Mouse (Mus musculus): ENCODE data around the gene Cyb5b. TPM values are rescaled to one million over a fixed set of nuclear protein-coding genes. Genes with fewer than 3 reads are reported as not detected.

Gene Cyb5b
- total RNA-seq, 2 experiments from 2014 or later: 43.9 to 46.7 TPM

DNA sequence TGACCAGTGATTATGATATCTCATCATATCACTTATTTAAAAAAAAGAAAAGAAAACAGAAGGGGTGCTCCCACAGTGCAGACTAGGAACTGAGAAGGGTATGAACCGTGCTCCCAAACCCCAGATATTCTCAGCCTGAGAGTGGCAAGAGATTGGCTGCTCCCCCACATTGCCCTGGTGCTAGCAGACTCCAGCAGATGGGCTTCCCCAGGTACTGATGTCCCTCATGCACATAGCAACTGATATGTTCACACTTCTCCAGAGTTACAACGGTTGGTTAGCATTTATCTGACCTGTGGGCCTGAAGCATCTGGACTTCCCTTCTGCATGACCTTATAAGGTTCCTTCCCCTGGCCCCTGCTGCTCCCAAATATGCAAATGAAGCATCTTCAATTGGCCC lies 68.6 kb downstream of the Cyb5b start:
- ATAC-seq (ENCODE audit: poor library complexity, severe bottlenecking): no peak

DNA sequence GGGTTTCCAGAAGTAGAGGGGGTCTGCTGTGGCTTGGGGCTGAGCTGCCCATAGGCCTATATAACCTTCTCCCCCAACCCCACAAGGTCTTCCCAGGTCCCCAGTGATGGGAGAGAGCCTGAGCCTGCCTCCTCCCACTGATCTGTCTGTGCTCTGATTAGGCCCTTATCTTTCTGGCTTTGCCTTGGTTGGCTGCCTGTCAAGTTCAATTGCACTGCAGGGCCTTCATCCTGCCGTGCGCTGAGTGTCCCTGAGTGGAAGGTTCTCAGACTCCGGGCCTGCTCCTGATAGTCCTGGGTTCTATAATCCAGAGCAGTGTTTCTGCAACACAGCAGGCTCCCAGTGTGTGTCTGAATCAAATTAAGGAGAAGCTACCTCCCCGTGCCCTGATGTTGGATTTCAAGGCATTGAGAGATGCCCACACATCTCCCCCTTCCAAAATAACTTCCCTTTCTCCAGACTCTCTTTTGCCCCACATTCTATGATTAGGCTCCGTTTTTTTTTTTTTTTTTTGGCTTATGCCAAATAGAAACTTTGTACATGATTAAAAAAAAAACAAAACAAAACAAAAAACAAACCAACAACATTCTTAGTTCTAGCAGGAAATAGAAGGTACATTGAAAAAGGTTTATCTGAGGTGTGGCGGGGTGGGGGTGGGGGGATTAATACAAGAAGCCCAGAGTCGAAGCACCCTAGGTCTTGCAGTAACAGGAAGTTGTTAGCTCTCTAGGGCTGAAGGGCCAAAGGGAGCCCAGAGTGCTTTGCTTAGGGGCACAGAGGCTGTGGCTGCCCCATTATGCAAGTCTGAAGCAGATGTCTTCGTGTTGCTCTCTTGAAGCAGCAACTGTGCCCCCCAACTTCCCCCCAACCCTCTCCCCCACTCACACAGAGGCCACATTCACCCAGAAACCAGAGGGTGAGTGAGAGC lies 71.7 kb downstream of the Cyb5b start:
- peak; percentile 52 for ATAC-seq (ENCODE audit: poor library complexity, severe bottlenecking)

DNA sequence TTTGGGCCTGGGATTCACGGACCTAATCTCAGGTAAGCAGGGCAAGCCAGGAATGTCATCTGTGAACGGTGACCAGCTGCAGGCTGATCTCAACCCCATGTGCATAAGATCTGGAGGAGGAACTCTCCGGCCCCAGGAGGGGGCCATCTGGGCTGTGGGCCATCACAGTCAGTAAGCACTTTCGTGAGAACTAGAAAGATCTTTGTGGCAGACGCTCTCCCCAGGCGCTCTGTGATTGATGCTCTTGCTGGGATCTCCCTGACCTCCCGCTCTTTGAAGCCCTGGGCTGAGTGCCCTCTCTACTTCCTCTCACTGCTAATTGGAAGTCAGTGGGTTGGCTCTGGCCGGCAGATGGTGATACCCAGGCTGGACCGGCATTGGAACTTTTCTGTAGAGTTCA lies 75.7 kb downstream of the Cyb5b start:
- no peak for ATAC-seq (ENCODE audit: poor library complexity, severe bottlenecking)

DNA sequence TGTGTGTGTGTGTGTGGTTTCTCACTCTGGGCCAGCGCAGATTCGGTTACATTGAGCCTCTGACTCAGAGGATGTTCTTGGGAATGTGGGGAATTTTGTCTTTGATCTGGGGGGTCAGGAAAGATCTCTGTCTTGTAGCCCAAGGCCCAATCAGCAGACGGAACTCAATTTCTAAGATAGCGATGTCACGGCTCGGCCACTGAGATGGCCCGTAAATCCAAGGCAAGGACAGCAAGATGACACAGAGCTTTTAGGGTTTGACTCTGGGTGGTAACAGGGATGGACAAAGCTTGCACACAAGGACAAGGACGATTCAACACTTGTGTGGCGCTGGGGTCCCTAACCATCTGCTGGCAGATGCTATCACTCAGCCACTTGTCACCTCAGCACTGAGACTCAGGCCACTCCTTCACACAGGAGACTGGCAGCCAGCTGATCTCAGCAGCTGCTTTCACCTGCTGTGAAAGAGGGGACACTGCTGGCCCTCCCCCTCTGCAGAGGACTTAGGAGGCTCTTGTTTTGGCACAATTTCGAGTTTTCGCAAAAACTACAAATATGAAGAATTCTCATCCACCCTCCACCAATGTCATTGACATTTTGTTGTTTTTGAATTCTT lies 76.7 kb downstream of the Cyb5b start:
- no peak for ATAC-seq (ENCODE audit: poor library complexity, severe bottlenecking)

DNA sequence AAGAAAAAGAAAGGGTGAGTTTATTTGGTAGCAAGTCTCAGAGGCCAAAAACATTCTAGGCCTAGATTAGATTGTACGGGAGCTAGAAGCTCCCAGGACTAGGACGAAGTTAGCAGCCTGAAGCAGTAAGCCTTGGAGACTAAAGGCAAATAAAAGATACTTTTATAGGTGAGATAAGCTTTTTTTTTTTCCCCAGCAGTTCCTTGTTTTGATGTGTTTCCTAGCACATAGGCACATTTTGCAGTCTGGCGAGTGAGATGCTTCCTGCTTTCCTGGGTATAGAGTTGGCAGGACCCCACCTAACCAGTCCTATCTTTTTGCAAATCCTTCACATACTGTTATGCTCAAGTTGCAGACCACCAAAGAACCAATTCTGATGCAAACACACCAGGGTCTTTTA lies 82.8 kb downstream of the Cyb5b start:
- no peak for ATAC-seq (ENCODE audit: poor library complexity, severe bottlenecking)

DNA sequence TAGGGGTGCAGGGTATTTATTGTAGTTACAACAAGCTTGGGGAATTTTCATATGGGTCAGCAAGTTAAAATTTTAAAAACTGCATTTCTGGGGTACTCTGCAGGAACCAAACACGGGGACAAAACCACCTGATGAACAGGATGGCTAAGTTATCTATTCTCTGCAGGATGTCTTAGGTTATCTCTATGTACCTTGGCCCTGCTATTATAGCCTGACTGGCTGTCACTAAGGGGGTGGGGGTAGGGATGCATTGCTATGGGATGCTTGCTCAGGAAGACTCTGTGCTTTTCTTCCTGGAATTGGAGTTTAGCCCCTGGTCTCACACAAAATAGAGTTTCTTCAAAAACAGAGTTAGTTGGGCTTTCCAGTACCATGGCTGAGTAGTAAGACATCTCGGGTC lies 83.3 kb downstream of the Cyb5b start:
- no peak for ATAC-seq (ENCODE audit: poor library complexity, severe bottlenecking)

Other genes starting within 250 kb of the Cyb5b start
- 7.7 and 8.5 TPM in 2 replicates for gene Sntb2, start 214.9 kb upstream of the Cyb5b start, total RNA-seq (2015)
- 12.0 and 13.3 TPM in 2 replicates for gene Sntb2, start 214.9 kb upstream of the Cyb5b start, total RNA-seq (2017)
- gene Vps4a, start 119.4 kb upstream of the Cyb5b start, total RNA-seq (2015): 33.9 and 36.9 TPM in 2 replicates
- 41.4 and 42.8 TPM in 2 replicates for gene Vps4a, start 119.4 kb upstream of the Cyb5b start, total RNA-seq (2017)
- gene Pdf, start 102.0 kb upstream of the Cyb5b start, total RNA-seq (2015): 9.8 and 12.9 TPM in 2 replicates
- 15.6 and 29.5 TPM in 2 replicates for gene Pdf, start 102.0 kb upstream of the Cyb5b start, total RNA-seq (2017)
- gene Cog8, start 94.0 kb upstream of the Cyb5b start, total RNA-seq (2015): 14.7 and 16.8 TPM in 2 replicates
- gene Cog8, start 94.0 kb upstream of the Cyb5b start, total RNA-seq (2017): 17.7 and 24.3 TPM in 2 replicates
- 16.5 and 26.4 TPM in 2 replicates for gene Nip7, start 93.8 kb upstream of the Cyb5b start, total RNA-seq (2015)
- 10.6 and 12.5 TPM in 2 replicates for gene Nip7, start 93.8 kb upstream of the Cyb5b start, total RNA-seq (2017)
- 0.57 TPM in 1 of 2 replicates, not detected in the other for gene Tmed6, start 85.0 kb upstream of the Cyb5b start, total RNA-seq (2015)
- not detected in 2 replicates for gene Tmed6, start 85.0 kb upstream of the Cyb5b start, total RNA-seq (2017)
- 22.6 and 26.6 TPM in 2 replicates for gene Terf2, start 54.1 kb upstream of the Cyb5b start, total RNA-seq (2015)
- 18.5 and 19.0 TPM in 2 replicates for gene Terf2, start 54.1 kb upstream of the Cyb5b start, total RNA-seq (2017)
- 32.2 and 33.1 TPM in 2 replicates for gene Nfat5, start 142.8 kb downstream of the Cyb5b start, total RNA-seq (2015)
- 17.6 and 19.4 TPM in 2 replicates for gene Nfat5, start 142.8 kb downstream of the Cyb5b start, total RNA-seq (2017)

Data from megakaryocyte, adult 5-6 weeks (primary cell).